Mouse (Mus musculus) liver, adult 2 months (tissue): Measurements from ENCODE around the gene Nrp2.

ENCODE experiments used
- CTCF ChIP-seq: fragments of 200-500 bp; IDR thresholded peaks from 2 replicates; pipeline ENCODE4 v1.5.1; 2011; ENCODE audit warnings: low read depth, low read length, control low read depth
- POLR2A ChIP-seq: fragments of 200-500 bp; IDR thresholded peaks from 2 replicates; pipeline ENCODE4 v1.6.1; 2011; ENCODE audit warnings: low read length, control low read depth; ENCODE audit not compliant: insufficient read depth; ENCODE audit errors: extremely low read depth

DNA sequence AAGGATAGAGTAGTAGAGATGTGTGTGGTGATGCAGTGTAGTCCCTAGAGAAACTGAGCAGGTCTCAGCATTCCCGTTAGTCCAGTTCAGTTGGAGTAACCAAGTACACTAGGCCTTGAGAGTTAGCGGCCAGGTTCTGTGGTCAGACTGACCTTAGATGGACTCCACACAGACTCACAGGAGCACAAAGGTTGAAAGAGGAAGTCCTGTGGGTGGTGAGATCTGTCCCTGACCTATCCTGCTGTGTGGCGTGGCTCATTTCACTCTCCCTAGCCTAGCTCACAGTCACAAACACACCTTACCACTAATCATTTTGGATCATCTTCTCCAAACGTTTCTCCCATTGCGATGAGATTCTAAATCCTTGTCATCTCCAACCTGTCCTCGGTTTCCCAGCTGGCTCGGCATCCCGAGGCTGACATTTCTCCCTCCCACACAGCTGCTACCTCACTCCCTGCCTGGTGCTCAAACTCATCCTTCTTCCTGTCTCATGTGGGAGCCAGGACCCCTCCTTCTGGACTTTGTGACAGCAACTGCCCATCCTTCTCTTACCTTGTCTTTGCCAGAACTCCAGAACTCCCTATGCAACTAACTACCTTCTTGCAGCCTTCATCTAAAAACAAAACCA, 106.6 kb downstream of the Nrp2 start:
- no peak for TF ChIP-seq CTCF
- no peak for TF ChIP-seq POLR2A
